Mouse (Mus musculus) CH12.LX (cell line): ENCODE measurements around the gene Psmb9. TPM values are rescaled to one million over a fixed set of nuclear protein-coding genes. Genes with fewer than 3 reads are reported as not detected.
"Not testable (repeated sequence)": the region's sequence is repeated elsewhere in the genome, so short reads cannot be mapped to it uniquely, and the experiment has no call there.

Experiments
- DNase-seq: peaks from one replicate; pipeline ENCODE4 v3.0.0-alpha.2; 2013; ENCODE audit errors: extremely low read depth
- H3K27ac ChIP-seq: 2 replicates; pipeline ENCODE4 v1.5.1; 2012; ENCODE audit warnings: low read depth, mild to moderate bottlenecking, control low read depth, moderate library complexity; ENCODE audit not compliant: insufficient read depth
- H3K27me3 ChIP-seq: replicated peaks from 2 replicates; pipeline ENCODE3; 2012; ENCODE audit warnings: inconsistent platforms
- H3K36me3 ChIP-seq, 2 experiments: replicated peaks in 1 of 2; 2 replicates each; pipeline versions ENCODE3 to v1.6.1; 2012; ENCODE audit warnings: inconsistent platforms in 1 of 2, low read length in 1 of 2, mild to moderate bottlenecking in 1 of 2, mixed read lengths in 1 of 2, moderate library complexity in 1 of 2; ENCODE audit not compliant: control insufficient read depth in 1 of 2, insufficient read depth in 1 of 2
- H3K4me1 ChIP-seq, 2 experiments: 2 replicates each; pipeline ENCODE4 v1.6.1; 2012; ENCODE audit warnings: inconsistent platforms in 1 of 2, moderate library complexity in 1 of 2; ENCODE audit not compliant: insufficient read depth in 2 of 2, control insufficient read depth in 1 of 2
- H3K4me2 ChIP-seq: 2 replicates; pipeline ENCODE4 v1.6.1; 2012; ENCODE audit warnings: low read depth, mild to moderate bottlenecking, control low read depth; ENCODE audit not compliant: poor library complexity, insufficient read depth, severe bottlenecking
- H3K4me3 ChIP-seq, 3 experiments: fragments of 150-350 bp in 1 of 3; sonication (generic) in 1 of 3; replicated peaks in 1 of 3; 2 replicates each; pipeline versions ENCODE3 to v1.5.1; 2011 to 2012; ENCODE audit warnings: low read depth in 2 of 3, low read length in 2 of 3, mild to moderate bottlenecking in 2 of 3, moderate library complexity in 2 of 3, control low read depth in 1 of 3, improper control_type of control experiment in 1 of 3, inconsistent platforms in 1 of 3, mixed read lengths in 1 of 3; ENCODE audit not compliant: poor library complexity in 1 of 3
- H3K79me2 ChIP-seq: replicated peaks from 2 replicates; pipeline ENCODE4 v1.6.1; 2012; ENCODE audit warnings: mild to moderate bottlenecking, moderate library complexity; ENCODE audit not compliant: control insufficient read depth, poor library complexity, insufficient read depth, severe bottlenecking; ENCODE audit errors: extremely low read depth
- H3K9ac ChIP-seq: 2 replicates; pipeline ENCODE4 v1.6.1; 2012; ENCODE audit warnings: low read depth, mild to moderate bottlenecking, control low read depth, moderate library complexity; ENCODE audit not compliant: insufficient read depth
- H3K9me3 ChIP-seq: replicated peaks from 2 replicates; pipeline ENCODE3; 2012; ENCODE audit warnings: low read length, inconsistent platforms, mixed read lengths
- BHLHE40 ChIP-seq: IDR thresholded peaks from 2 replicates; pipeline ENCODE4 v1.6.1; 2011; ENCODE audit warnings: mild to moderate bottlenecking, low read depth, low read length, improper control_type of control experiment
- CHD2 ChIP-seq: IDR thresholded peaks from 2 replicates; pipeline ENCODE4 v1.6.1; 2011; ENCODE audit warnings: low read length, improper control_type of control experiment
- CTCF ChIP-seq, 2 experiments: IDR thresholded peaks in 1 of 2; conservative IDR thresholded peaks in 1 of 2; 2 replicates each; pipeline ENCODE4 v1.5.1; 2011 to 2012; ENCODE audit warnings: low read depth in 2 of 2, low read length in 2 of 2, improper control_type of control experiment in 1 of 2, inconsistent platforms in 1 of 2, mild to moderate bottlenecking in 1 of 2, moderate library complexity in 1 of 2
- ELF1 ChIP-seq: IDR thresholded peaks from 2 replicates; pipeline ENCODE4 v1.6.1; 2014; ENCODE audit warnings: low read depth, mild to moderate bottlenecking, inconsistent platforms, low read length, improper control_type of control experiment
- EP300 ChIP-seq: IDR thresholded peaks from 2 replicates; pipeline ENCODE4 v1.6.1; 2011; ENCODE audit warnings: low read length, improper control_type of control experiment
- ETS1 ChIP-seq: conservative IDR thresholded peaks from 2 replicates; pipeline ENCODE4 v1.6.1; 2012; ENCODE audit warnings: low read depth, mild to moderate bottlenecking, inconsistent platforms, low read length, improper control_type of control experiment, moderate library complexity
- GABPA ChIP-seq: IDR thresholded peaks from 2 replicates; pipeline ENCODE4 v1.6.1; 2012; ENCODE audit warnings: low read depth, low read length, improper control_type of control experiment, inconsistent platforms; ENCODE audit not compliant: insufficient replicate concordance
- HCFC1 ChIP-seq: IDR thresholded peaks from 2 replicates; pipeline ENCODE4 v1.6.1; 2012; ENCODE audit warnings: low read depth, mild to moderate bottlenecking, inconsistent platforms, low read length, improper control_type of control experiment
- IRF4 ChIP-seq: IDR thresholded peaks from 2 replicates; pipeline ENCODE4 v1.6.1; 2014; ENCODE audit warnings: low read depth, mild to moderate bottlenecking, inconsistent platforms, low read length, improper control_type of control experiment
- MAFK ChIP-seq: IDR thresholded peaks from 2 replicates; pipeline ENCODE4 v1.6.1; 2011; ENCODE audit warnings: low read length, improper control_type of control experiment; ENCODE audit not compliant: insufficient replicate concordance
- MAX ChIP-seq: IDR thresholded peaks from 2 replicates; pipeline ENCODE4 v1.6.1; 2011; ENCODE audit warnings: low read length, improper control_type of control experiment
- MEF2A ChIP-seq: IDR thresholded peaks from 2 replicates; pipeline ENCODE4 v1.6.1; 2014; ENCODE audit warnings: low read depth, mild to moderate bottlenecking, inconsistent platforms, low read length, improper control_type of control experiment, borderline replicate concordance
- NELFE ChIP-seq: IDR thresholded peaks from 2 replicates; pipeline ENCODE4 v1.6.1; 2011; ENCODE audit warnings: low read depth, low read length, improper control_type of control experiment
- NRF1 ChIP-seq: IDR thresholded peaks from 2 replicates; pipeline ENCODE4 v1.6.1; 2014; ENCODE audit warnings: low read depth, mild to moderate bottlenecking, inconsistent platforms, low read length, improper control_type of control experiment, moderate library complexity
- POLR2A ChIP-seq: IDR thresholded peaks from 2 replicates; pipeline ENCODE4 v1.6.1; 2011; ENCODE audit warnings: low read depth, mild to moderate bottlenecking, improper control_type of control experiment, low read length
- RAD21 ChIP-seq: IDR thresholded peaks from 2 replicates; pipeline ENCODE4 v1.6.1; 2011; ENCODE audit warnings: low read depth, mild to moderate bottlenecking, low read length, improper control_type of control experiment, moderate library complexity
- RCOR1 ChIP-seq: conservative IDR thresholded peaks from 2 replicates; pipeline ENCODE4 v1.6.1; 2012; ENCODE audit warnings: low read depth, mild to moderate bottlenecking, inconsistent platforms, low read length, improper control_type of control experiment
- SIN3A ChIP-seq: IDR thresholded peaks from 2 replicates; pipeline ENCODE4 v1.6.1; 2012; ENCODE audit warnings: low read length, improper control_type of control experiment, inconsistent platforms
- SMC3 ChIP-seq: IDR thresholded peaks from 2 replicates; pipeline ENCODE4 v1.6.1; 2011; ENCODE audit warnings: low read depth, low read length, improper control_type of control experiment
- TBP ChIP-seq: conservative IDR thresholded peaks from 2 replicates; pipeline ENCODE4 v1.6.1; 2011; ENCODE audit warnings: low read depth, low read length, improper control_type of control experiment
- TCF12 ChIP-seq: IDR thresholded peaks from 2 replicates; pipeline ENCODE4 v1.6.1; 2014; ENCODE audit warnings: low read depth, mild to moderate bottlenecking, inconsistent platforms, low read length, improper control_type of control experiment
- UBTF ChIP-seq: IDR thresholded peaks from 2 replicates; pipeline ENCODE4 v1.6.1; 2012; ENCODE audit warnings: low read depth, mild to moderate bottlenecking, inconsistent platforms, low read length, improper control_type of control experiment, moderate library complexity
- USF2 ChIP-seq: conservative IDR thresholded peaks from 2 replicates; pipeline ENCODE4 v1.6.1; 2011; ENCODE audit warnings: low read depth, low read length, improper control_type of control experiment
- ZMIZ1 ChIP-seq: IDR thresholded peaks from 2 replicates; pipeline ENCODE4 v1.6.1; 2012; ENCODE audit warnings: low read depth, mild to moderate bottlenecking, inconsistent platforms, low read length, improper control_type of control experiment
- ZNF384 ChIP-seq: IDR thresholded peaks from 2 replicates; pipeline ENCODE4 v1.6.1; 2012; ENCODE audit warnings: low read depth, low read length, improper control_type of control experiment, inconsistent platforms
- dilution Hi-C: fragments of 300-500 bp; cut with MboI; formaldehyde crosslinking; loops from 2 replicates; pipeline ENCODE4 v1.14.3; 2020; ENCODE audit warnings: low sequenced_read_pairs; ENCODE audit not compliant: extremely low pct_unique_long_range_greater_than_20kb, extremely low pct_ligation_motif_present
- in situ Hi-C: fragments of 300-500 bp; cut with MboI; formaldehyde crosslinking; loops from 3 replicates; pipeline ENCODE4 v1.14.3; 2019; ENCODE audit warnings: low sequenced_read_pairs, low pct_ligation_motif_present, low pct_unique_long_range_greater_than_20kb, mixed read lengths
- polyA plus RNA-seq: library from polyadenylated mRNA; unstranded; fragments of >175 nt; gene quantifications from 2 replicates; pipeline ENCODE4 v1.2.1, GENCODE M21; 2012; ENCODE audit warnings: low read depth; ENCODE audit not compliant: insufficient read length
- total RNA-seq, 2 experiments: library from RNA; depleted of rRNA; stranded (reverse); fragments of 300-350 nt in 1 of 2; fragments of >200 nt in 1 of 2; gene quantifications; 2 replicates each; pipeline ENCODE4 v1.2.3; 2012 to 2014

Gene Psmb9
- total and polyA plus RNA-seq, 3 experiments, result 159 to 435 (median 192) TPM

- peak overlapping the region; percentile 1; the same call in 1 of the 2 replicates for H3K9ac ChIP-seq
- in situ Hi-C loops, result no loop called here
- H3K4me3 ChIP-seq, result peak overlapping the region; percentile 38 to 65 (median 61)
- H3K27me3 ChIP-seq, result no peaks in the 10 kb centered on the region
- H3K9me3 ChIP-seq, result no peaks in the 10 kb centered on the region
- peaks cover 2 to 17% of the 10 kb centered on the region in 2 experiments for H3K36me3 ChIP-seq
- peak overlapping the region; percentile 23 for H3K4me2 ChIP-seq
- dilution Hi-C loops, result no loop called here
- H3K79me2 ChIP-seq, result peaks cover 5% of the 10 kb centered on the region
- DNase-seq, result peak; percentile 94
- TF ChIP-seq EP300, result peak; percentile 70; the same call in 1 of the 2 replicates
- TF ChIP-seq TBP, result 0 out of 2 replicates have a peak, but pooled peaks have one; percentile 49
- TF ChIP-seq TCF12, result peak; percentile 49
- peak; percentile 2; the same call in 1 of the 2 replicates for TF ChIP-seq BHLHE40
- TF ChIP-seq MEF2A, result 0 out of 2 replicates have a peak, but pooled peaks have one; percentile 42
- TF ChIP-seq ZNF384, result peak; percentile 59
- TF ChIP-seq RAD21, result no peak
- no peak for TF ChIP-seq SMC3
- no peak for TF ChIP-seq CTCF (conservative IDR thresholded peaks at IDR 0.05 in 1 of 2, IDR thresholded peaks at IDR 0.05 in 1 of 2; ENCODE audit: low read depth in 2 of 2, low read length in 2 of 2)
- no peak for TF ChIP-seq GABPA
- no peak for TF ChIP-seq USF2
- TF ChIP-seq ETS1, result peak; percentile 79
- 0 out of 2 replicates have a peak, but pooled peaks have one; percentile 23 for TF ChIP-seq UBTF
- 0 out of 2 replicates have a peak, but pooled peaks have one; percentile 9 for TF ChIP-seq NRF1
- TF ChIP-seq MAX, result peak; percentile 12; the same call in 1 of the 2 replicates
- TF ChIP-seq MAFK, result 0 out of 2 replicates have a peak, but pooled peaks have one; percentile 19
- peak; percentile 64 for TF ChIP-seq IRF4
- peak; percentile 58; the same call in 1 of the 2 replicates for TF ChIP-seq POLR2A
- TF ChIP-seq ELF1, result peak; percentile 77
- TF ChIP-seq NELFE, result 0 out of 2 replicates have a peak, but pooled peaks have one; percentile 49
- TF ChIP-seq ZMIZ1, result peak; percentile 43; the same call in 1 of the 2 replicates
- TF ChIP-seq CHD2, result peak; percentile 97
- TF ChIP-seq SIN3A, result 0 out of 2 replicates have a peak, but pooled peaks have one; percentile 48
- TF ChIP-seq RCOR1, result peak; percentile 20; the same call in 1 of the 2 replicates
- TF ChIP-seq HCFC1, result peak; percentile 39; the same call in 1 of the 2 replicates
- peaks cover 20 to 49% of the 10 kb centered on the region in 2 experiments for H3K4me1 ChIP-seq
- H3K27ac ChIP-seq, result peak overlapping the region; percentile 25
Observed at GRCm38 (mm10) chr17:34144960-34145371, 42.6 kb downstream of the Psmb9 start.

DNA sequence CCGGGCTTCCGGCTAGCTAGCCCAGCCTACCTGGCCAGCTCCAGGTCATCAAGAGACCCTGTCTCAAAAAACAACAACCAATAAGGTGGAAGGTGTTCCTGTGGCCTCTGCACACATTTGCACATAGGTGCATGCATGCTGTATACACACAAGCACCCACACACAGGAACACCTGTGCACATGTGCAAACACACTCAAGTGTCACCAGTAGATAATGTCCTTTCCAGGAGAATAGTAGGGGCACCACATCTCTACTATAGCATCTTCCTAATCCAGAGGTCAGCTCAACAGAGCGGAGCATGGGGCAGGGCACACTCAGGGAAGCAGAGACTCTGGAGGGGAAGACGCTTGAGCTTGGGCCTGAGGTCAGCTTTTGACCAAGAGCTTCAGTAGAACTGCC lies 43.3 kb downstream of the Psmb9 start:
- DNase-seq, H3K79me2 ChIP-seq, H3K4me3 ChIP-seq, dilution Hi-C loops, H3K27me3 ChIP-seq, H3K9me3 ChIP-seq, H3K4me2 ChIP-seq, in situ Hi-C loops, H3K9ac ChIP-seq, H3K27ac ChIP-seq: not testable (repeated sequence)
- Histone ChIP-seq H3K36me3 (peaks cover 2 to 22% of the 10 kb centered on the region in 2 experiments), H3K4me1 (peaks cover 18 to 46% of the 10 kb centered on the region in 2 experiments)
